Mouse (Mus musculus) CH12F3 (cell line): Measurements from ENCODE around the gene Nr2f6.
"Not testable (repeated sequence)": the region's sequence is repeated elsewhere in the genome, so short reads cannot be mapped to it uniquely, and the experiment has no call there.

Experiments used
- in situ Hi-C: fragments of 300-500 bp; cut with MboI; formaldehyde crosslinking; loops from 2 replicates; pipeline ENCODE4 v1.14.3; 2020; ENCODE audit warnings: low sequenced_read_pairs

The Nr2f6 gene

GRCm38 (mm10) chr8:71368366-71368765, 13.4 kb downstream of the Nr2f6 start:
- in situ Hi-C loops: no loop called here

- in situ Hi-C loops: no loop called here
Observed at GRCm38 (mm10) chr8:71367529-71368176, 14.1 kb downstream of the Nr2f6 start.

GRCm38 (mm10) chr8:71366771-71367528, 14.8 kb downstream of the Nr2f6 start, which contains the start of gene Use1:
TSS of gene Use1 (plus strand) at chr8:71366848.
- in situ Hi-C loops: no loop called here

GRCm38 (mm10) chr8:71358026-71358425, 23.7 kb downstream of the Nr2f6 start:
- in situ Hi-C loops: no loop called here

GRCm38 (mm10) chr8:71351520-71351919, 30.2 kb downstream of the Nr2f6 start:
- in situ Hi-C loops: no loop called here

- in situ Hi-C loops: no loop called here
Observed at GRCm38 (mm10) chr8:71351117-71351516, 30.6 kb downstream of the Nr2f6 start.

GRCm38 (mm10) chr8:71346581-71346980, 35.2 kb downstream of the Nr2f6 start:
- in situ Hi-C loops: no loop called here

- in situ Hi-C loops: no loop called here
Observed at GRCm38 (mm10) chr8:71340625-71341024, 41.1 kb downstream of the Nr2f6 start.

GRCm38 (mm10) chr8:71337834-71338233, 43.9 kb downstream of the Nr2f6 start:
- in situ Hi-C loops: not testable (repeated sequence)

GRCm38 (mm10) chr8:71324848-71325247, 56.9 kb downstream of the Nr2f6 start:
- in situ Hi-C loops: no loop called here
